Mouse (Mus musculus): ENCODE data around the gene Gm853.

DNA sequence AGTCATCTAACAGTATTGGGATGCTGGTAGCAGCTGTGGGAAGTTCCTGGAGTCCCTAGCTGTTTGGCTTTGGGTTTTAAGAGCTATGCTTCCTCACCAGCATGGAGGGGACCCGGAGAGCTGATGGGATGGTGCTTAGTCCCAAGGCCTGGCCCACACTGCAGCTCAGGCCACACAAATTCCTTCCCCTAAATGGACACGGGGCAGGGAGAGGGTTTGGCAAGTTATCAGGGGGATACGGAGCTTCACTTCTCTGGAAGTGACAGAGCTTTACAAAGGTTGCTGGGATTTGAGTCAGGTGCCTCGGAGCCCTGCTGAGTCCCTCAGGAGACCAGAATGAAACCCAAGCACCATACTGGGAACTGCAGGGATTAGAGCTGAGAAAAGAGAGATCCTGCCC, 60.9 kb downstream of the Gm853 start:
- no peak for TF ChIP-seq GATA1 (IDR thresholded peaks at IDR 0.05; ENCODE audit: borderline replicate concordance, low read length)
- no peak for TF ChIP-seq FLI1 (IDR thresholded peaks at IDR 0.05; ENCODE audit: low read length)
